Mouse (Mus musculus): ENCODE measurements around the gene Apoc2. TPM values are rescaled to one million over a fixed set of nuclear protein-coding genes. Genes with fewer than 3 reads are reported as not detected.
A peak's percentile ranks its signal among the peaks of the same experiment; 100 is the strongest.

Gene Apoc2
- polyA plus RNA-seq, 2 experiments = 1.2 TPM; not detected in 1

DNA sequence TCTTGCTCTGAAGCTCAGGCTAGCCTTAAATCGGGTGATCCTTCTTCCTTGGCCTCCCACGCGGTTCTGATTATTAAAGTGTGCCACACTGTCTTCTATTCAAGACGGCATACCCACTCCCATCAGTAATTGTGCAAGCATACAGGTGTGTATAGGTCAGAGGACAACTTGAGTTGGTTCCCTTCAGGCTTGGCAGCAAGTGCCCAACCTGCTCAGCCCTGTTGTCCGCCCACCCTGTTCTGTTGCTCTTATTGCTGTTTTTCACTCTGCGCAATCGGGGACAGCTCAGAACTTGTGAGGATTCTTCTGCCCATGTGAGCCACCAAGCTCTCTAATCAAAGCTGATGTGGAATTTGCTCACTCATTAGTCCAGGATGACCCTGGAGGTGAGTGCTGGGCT lies 27.5 kb upstream of the Apoc2 start:
- no peak overlapping the region for H3K4me2 ChIP-seq (replicated peaks; ENCODE audit: low read depth, low read length, severe bottlenecking)
- DNase-seq (ENCODE audit: low spot score) (no peak), ATAC-seq (ENCODE audit: low FRiP score, low read depth) (no peak)
- H3K9me3 ChIP-seq (ENCODE audit: control insufficient read depth, low read length) = no peaks in the 10 kb centered on the region
- 97% methylated on average over 7 of the region's 7 CpGs for whole genome bisulfite sequencing
- H3K9ac ChIP-seq (ENCODE audit: low read depth, low read length, severe bottlenecking) = no peak overlapping the region
- peaks cover 47% of the 10 kb centered on the region for H3K36me3 ChIP-seq (ENCODE audit: control insufficient read depth, insufficient read depth, low read length)
- no peak overlapping the region for H3K27ac ChIP-seq (replicated peaks; ENCODE audit: low read depth, low read length)
- no peaks in the 10 kb centered on the region for H3K4me1 ChIP-seq (ENCODE audit: control insufficient read depth, insufficient read depth, low read length)
- no peak for TF ChIP-seq POLR2A (IDR thresholded peaks at IDR 0.05; ENCODE audit: borderline replicate concordance, extremely low read depth, insufficient read depth, insufficient read length)
- H3K27me3 ChIP-seq (ENCODE audit: control insufficient read depth, insufficient read depth, low read length) = no peaks in the 10 kb centered on the region
- H3K4me3 ChIP-seq (replicated peaks; ENCODE audit: low read length) = no peak overlapping the region

- H3K4me2 ChIP-seq (replicated peaks; ENCODE audit: low read depth, low read length, severe bottlenecking) = no peak overlapping the region
- H3K9ac ChIP-seq (ENCODE audit: low read depth, low read length, severe bottlenecking) = no peak overlapping the region
- peaks cover 41% of the 10 kb centered on the region for H3K36me3 ChIP-seq (ENCODE audit: control insufficient read depth, insufficient read depth, low read length)
- H3K9me3 ChIP-seq (ENCODE audit: control insufficient read depth, low read length) = no peaks in the 10 kb centered on the region
- no peak overlapping the region for H3K4me3 ChIP-seq (replicated peaks; ENCODE audit: low read length)
- WGBS = 96% methylated on average over 4 of the region's 4 CpGs
- no peaks in the 10 kb centered on the region for H3K27me3 ChIP-seq (ENCODE audit: control insufficient read depth, insufficient read depth, low read length)
- ATAC-seq (ENCODE audit: low FRiP score, low read depth) = no peak
- peaks cover 2% of the 10 kb centered on the region for H3K4me1 ChIP-seq (ENCODE audit: control insufficient read depth, insufficient read depth, low read length)
- H3K27ac ChIP-seq (replicated peaks; ENCODE audit: low read depth, low read length) = no peak overlapping the region
- no peak for TF ChIP-seq POLR2A (IDR thresholded peaks at IDR 0.05; ENCODE audit: borderline replicate concordance, extremely low read depth, insufficient read depth, insufficient read length)
- DNase-seq (ENCODE audit: low spot score) = no peak
These were observed 26.7 kb upstream of the Apoc2 start for GRCm38 (mm10) chr7:19704475-19704874.

GRCm38 (mm10) chr7:19702859-19703555 lies 25.3 kb upstream of the Apoc2 start:
- Histone ChIP-seq H3K9ac (ENCODE audit: low read depth, low read length, severe bottlenecking) (no peak overlapping the region), H3K4me3 (replicated peaks; ENCODE audit: low read length) (no peak overlapping the region), H3K4me1 (ENCODE audit: control insufficient read depth, insufficient read depth, low read length) (peaks cover 16% of the 10 kb centered on the region), H3K9me3 (ENCODE audit: control insufficient read depth, low read length) (no peaks in the 10 kb centered on the region), H3K4me2 (replicated peaks; ENCODE audit: low read depth, low read length, severe bottlenecking) (no peak overlapping the region), H3K27ac (replicated peaks; ENCODE audit: low read depth, low read length) (no peak overlapping the region), H3K27me3 (ENCODE audit: control insufficient read depth, insufficient read depth, low read length) (no peaks in the 10 kb centered on the region), H3K36me3 (ENCODE audit: control insufficient read depth, insufficient read depth, low read length) (peaks cover 30% of the 10 kb centered on the region)
- DNase-seq (ENCODE audit: low spot score) (no peak), ATAC-seq (ENCODE audit: low FRiP score, low read depth) (no peak)
- TF ChIP-seq POLR2A (IDR thresholded peaks at IDR 0.05; ENCODE audit: borderline replicate concordance, extremely low read depth, insufficient read depth, insufficient read length) = no peak
- WGBS = 88% methylated on average over 16 of the region's 16 CpGs

DNA sequence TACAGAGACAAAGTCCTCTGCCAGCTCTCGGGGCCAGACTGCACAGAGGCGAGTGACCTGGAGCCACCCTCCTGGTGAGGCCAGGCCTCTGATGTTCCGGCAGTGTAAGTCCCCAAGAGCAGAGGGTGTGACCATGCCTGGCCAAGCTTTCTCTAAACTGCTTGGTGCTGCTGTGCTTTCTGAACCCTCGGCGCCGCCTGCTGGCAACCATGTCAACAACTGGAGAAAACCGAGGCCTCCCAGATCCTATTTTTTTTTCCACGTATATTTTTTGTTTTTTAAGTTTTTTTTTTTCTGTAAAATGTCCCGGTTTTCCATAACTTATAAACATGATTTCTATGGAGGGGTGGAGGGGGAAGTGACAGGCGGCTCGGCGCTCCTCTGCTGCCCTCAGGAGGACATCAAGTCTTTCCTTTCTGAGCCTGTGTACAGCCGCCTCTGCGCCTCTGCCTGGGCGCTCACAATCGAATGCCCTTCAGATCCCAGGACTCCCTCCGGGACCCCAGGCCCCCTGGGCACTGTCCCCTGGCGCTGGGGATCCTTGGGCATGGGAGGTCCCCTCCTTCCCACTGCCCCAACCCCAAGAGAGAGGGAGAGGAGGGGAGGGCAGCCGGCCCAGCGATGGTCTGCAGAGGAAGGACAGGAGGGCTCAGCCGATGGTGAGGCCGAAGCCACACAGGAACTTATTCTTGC lies 23.5 kb upstream of the Apoc2 start:
- no peak overlapping the region for H3K4me2 ChIP-seq (replicated peaks; ENCODE audit: low read depth, low read length, severe bottlenecking)
- 33% methylated on average over 22 of the region's 22 CpGs for WGBS
- no peaks in the 10 kb centered on the region for H3K27me3 ChIP-seq (ENCODE audit: control insufficient read depth, insufficient read depth, low read length)
- peak; percentile 44 for DNase-seq (ENCODE audit: low spot score)
- H3K4me1 ChIP-seq (ENCODE audit: control insufficient read depth, insufficient read depth, low read length) = peaks cover 16% of the 10 kb centered on the region
- no peak overlapping the region for H3K27ac ChIP-seq (replicated peaks; ENCODE audit: low read depth, low read length)
- peaks cover 27% of the 10 kb centered on the region for H3K36me3 ChIP-seq (ENCODE audit: control insufficient read depth, insufficient read depth, low read length)
- H3K9ac ChIP-seq (ENCODE audit: low read depth, low read length, severe bottlenecking) = no peak overlapping the region
- TF ChIP-seq POLR2A (IDR thresholded peaks at IDR 0.05; ENCODE audit: borderline replicate concordance, extremely low read depth, insufficient read depth, insufficient read length) = no peak
- ATAC-seq (ENCODE audit: low FRiP score, low read depth) = no peak
- no peaks in the 10 kb centered on the region; the same call in 1 of the 2 replicates for H3K9me3 ChIP-seq (ENCODE audit: control insufficient read depth, low read length)
- no peak overlapping the region for H3K4me3 ChIP-seq (replicated peaks; ENCODE audit: low read length)

- no peak overlapping the region for H3K9ac ChIP-seq (ENCODE audit: low read depth, low read length, severe bottlenecking)
- no peak overlapping the region for H3K4me3 ChIP-seq (replicated peaks; ENCODE audit: low read length)
- ATAC-seq (ENCODE audit: low FRiP score, low read depth) = no peak
- no peak for DNase-seq (ENCODE audit: low spot score)
- 63% methylated on average over 12 of the region's 12 CpGs for WGBS
- H3K4me1 ChIP-seq (ENCODE audit: control insufficient read depth, insufficient read depth, low read length) = peaks cover 16% of the 10 kb centered on the region
- H3K36me3 ChIP-seq (ENCODE audit: control insufficient read depth, insufficient read depth, low read length) = peaks cover 28% of the 10 kb centered on the region
- no peak overlapping the region for H3K27ac ChIP-seq (replicated peaks; ENCODE audit: low read depth, low read length)
- H3K9me3 ChIP-seq (ENCODE audit: control insufficient read depth, low read length) = no peaks in the 10 kb centered on the region; the same call in 1 of the 2 replicates
- no peak overlapping the region for H3K4me2 ChIP-seq (replicated peaks; ENCODE audit: low read depth, low read length, severe bottlenecking)
- TF ChIP-seq POLR2A (IDR thresholded peaks at IDR 0.05; ENCODE audit: borderline replicate concordance, extremely low read depth, insufficient read depth, insufficient read length) = no peak
- H3K27me3 ChIP-seq (ENCODE audit: control insufficient read depth, insufficient read depth, low read length) = no peaks in the 10 kb centered on the region
These were observed 22.7 kb upstream of the Apoc2 start for GRCm38 (mm10) chr7:19700299-19701068.
